Mouse (Mus musculus) mouse embryonic stem cell (cell line): ENCODE measurements around the gene Fhit.

ENCODE experiments used
- in situ Hi-C, 2 experiments: fragments of 300-500 bp; cut with MboI; formaldehyde crosslinking; loops; 1 replicate in 1 of 2; 3 replicates in 1 of 2; pipeline ENCODE4 v1.14.3; 2019 to 2020; ENCODE audit warnings: low sequenced_read_pairs in 2 of 2, low pct_unique_long_range_greater_than_20kb in 1 of 2, mixed read lengths in 1 of 2; ENCODE audit not compliant: unreplicated experiment in 1 of 2

Fhit gene

DNA sequence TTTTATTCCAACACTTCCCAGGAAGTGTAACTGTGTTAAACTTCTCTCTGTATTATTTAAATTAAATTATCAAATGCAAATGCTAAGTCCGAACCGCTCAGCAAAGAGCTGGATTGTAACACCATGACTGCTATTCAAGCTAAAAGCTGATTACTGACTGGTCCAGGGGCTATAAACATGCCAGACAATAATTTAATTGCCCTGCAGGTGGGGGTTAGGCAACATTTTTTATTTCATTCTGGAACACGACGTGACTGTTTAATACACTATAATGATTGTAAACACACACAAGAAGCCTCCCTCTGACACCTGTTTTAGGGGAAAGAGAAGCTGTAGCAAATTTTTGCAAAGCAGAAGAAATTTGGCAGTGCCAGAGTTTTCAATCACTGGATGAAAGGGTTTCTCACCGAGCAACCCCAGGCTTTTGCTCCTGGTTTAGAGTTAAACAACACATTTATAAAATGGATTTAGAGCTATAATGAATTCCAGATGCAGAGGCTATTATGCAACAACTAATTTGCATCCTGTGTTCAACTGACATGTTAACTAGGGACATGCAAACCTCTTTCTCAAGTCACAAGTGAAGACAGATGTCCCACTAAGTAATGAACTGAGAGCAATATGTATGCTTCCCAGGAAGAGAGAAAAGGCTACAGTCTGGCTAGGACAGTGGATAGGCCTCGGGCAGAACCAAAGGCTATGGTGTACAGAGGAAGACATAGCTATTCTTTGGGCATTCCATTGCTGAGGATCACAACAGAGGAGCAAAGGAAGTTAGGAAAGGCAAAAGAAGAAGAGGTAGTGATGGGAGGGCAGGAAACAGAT is 1538.4 kb downstream of the Fhit start:
- in situ Hi-C loops, result no loop called here

DNA sequence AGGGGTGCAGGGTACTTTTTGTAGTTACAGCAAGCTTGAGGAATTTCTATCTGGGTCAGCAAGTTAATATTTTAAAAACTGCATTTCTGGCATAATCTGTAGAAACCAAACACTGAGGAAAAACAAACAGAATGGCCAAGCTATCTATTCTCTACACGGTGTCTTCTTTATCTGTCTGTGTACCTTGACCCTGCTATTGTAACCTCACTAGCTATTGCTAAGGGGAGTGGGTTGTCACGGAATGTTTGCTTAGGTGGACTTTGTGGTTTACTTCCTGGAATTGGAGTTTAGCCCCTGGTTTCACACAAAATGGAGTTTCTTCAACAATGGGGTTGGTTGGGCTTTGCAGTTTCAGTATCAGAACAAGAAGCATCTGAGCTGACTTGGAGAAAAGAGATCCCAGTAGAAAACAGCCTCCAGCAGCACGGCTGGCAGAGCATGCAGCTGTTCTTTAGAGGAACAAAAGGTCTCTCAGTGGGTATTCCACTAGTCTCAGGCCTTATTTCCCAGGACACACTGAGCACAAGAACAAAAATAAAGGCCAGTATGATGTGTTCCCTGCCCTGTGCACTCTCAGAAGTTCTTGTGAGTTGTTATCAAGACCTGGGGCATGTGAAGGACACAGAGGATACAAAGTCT is 1540.8 kb downstream of the Fhit start:
- in situ Hi-C loops, result no loop called here

DNA sequence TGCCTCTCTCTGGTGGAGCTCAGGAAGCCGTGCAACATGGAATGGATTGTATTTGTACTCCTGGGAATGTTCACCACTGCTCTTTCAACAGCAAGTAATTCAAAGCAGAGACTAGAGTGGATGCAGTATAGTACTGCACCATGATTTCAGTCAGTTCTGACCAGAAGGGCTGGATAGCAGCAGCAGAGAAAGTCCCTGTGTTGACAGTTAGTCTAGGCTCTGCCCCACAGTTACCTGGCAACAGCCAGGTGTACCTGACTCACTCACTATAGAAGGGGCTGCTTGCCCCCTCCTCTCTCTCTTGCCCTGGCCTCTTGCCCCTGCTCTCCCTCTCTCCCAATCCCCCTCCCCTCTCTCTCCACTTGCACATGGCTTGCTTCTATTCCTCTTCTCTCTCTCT is 1542.0 kb downstream of the Fhit start:
- in situ Hi-C loops, result no loop called here

DNA sequence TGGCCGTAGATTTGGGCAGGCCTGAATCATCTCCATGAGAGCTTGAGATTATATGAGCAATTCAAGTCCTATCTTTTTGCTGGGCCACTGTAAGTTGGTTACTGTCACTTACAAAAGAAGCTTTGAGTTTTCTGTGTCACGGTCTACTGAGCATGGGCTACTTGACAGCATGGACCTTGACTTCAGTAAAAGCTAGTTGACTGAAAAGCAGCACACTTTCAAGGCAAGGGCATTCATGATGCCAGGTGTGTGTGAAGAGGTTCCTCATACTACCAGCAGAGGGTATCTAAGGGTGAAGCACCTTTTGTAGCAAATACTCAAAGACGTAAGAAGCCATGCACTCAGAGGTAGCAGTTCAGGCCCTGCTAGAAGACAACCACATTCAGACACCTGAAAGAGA is 1548.7 kb downstream of the Fhit start:
- in situ Hi-C loops, result no loop called here

DNA sequence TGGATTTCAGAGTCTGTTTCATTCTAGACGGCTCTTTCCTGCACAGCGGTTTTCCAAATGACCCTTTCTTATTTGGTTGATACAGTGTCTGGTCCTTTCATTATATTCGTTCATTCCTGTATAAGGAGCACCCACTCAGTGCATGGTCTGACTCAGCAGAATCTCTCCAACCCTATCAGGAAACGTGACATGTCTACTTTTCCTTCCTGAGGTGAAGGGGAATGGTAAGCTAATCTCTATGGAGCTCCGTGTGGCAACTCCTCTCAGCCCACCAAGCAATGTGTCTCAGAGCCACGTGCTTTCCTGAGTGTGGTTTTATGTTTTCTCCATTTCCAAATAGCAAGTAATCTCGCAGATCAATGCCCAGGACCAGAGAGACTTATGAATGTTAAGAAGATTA is 1552.7 kb downstream of the Fhit start:
- in situ Hi-C loops, result no loop called here

DNA sequence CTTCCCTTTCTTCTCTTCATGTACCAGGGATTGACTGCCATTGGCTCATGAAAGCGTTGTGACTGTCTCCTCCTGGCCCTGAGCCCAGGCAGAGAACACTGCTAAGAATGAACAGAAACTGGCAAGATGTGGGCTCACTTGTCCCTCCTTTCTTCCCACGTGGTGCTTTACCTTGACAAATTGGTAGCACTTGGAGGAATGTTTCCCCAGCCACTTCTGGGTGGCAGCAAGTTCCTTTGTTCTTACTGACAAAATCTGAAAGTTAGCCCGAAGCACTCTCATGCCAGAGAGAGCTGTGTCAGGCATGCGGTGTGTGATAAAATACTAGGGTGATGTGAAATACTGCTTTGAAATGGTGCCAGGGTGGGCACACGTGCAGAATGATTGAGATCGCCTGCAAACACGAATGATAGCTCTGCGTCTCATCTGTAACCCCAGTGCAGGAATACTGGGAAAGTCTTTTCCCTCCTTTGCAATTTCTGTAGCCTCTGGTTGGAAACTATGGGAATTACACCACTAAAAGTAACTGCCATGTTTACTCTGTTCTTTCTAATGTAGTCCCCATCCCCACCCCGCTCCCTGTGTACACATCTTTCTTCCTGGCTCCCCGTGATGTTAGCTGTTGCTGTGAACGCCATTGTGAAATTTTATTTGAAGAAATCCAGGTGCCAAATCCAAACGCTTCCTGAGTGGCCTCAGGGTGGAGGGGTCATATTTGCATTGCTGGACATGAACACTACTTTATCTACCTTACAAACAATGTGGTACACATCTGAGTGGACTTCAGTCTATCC is 1555.1 kb downstream of the Fhit start:
- in situ Hi-C loops, result no loop called here

DNA sequence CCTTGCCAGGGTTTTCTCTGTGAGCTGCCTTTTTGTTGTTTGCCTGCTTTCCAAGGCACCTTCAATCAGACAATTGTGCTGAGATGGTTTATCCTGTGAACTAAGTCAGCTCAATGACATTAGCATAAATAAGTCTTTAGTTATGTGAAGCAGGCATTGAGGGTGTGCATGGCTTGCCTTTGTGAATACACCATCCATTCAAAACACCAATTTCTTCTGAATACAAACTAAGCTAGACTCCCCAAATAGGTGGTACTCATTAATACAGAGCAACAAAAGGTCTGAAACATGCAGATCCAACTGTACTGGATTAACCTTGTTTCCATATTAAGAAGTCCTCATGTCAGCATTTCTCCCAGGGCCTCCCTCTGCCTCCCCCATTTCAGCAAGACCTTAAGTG is 1561.6 kb downstream of the Fhit start:
- in situ Hi-C loops, result no loop called here

DNA sequence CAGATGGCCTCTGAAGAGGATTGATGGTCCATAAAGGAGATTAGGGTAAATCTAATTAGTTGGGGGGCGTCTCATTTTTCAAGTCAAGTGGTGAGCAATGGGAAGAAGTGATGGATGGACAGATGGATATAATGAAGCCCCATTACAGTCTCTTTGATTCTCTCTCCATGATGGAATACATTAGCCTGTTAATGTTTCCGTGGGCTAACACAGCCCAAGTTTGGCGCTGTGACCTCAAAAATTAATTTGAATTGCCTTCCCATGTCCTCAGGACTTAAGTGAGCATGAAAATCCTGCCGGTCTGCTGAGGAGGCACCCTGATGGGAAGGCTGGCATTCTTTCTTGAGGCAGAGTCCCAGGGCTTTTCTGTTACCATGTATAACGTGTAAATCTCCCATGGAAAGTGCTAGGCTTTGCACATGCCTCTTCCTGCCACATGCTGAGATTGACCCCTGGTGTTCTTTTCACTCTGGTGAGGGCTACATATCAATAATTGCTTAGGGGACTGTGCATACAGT is 1564.3 kb downstream of the Fhit start:
- in situ Hi-C loops, result no loop called here

DNA sequence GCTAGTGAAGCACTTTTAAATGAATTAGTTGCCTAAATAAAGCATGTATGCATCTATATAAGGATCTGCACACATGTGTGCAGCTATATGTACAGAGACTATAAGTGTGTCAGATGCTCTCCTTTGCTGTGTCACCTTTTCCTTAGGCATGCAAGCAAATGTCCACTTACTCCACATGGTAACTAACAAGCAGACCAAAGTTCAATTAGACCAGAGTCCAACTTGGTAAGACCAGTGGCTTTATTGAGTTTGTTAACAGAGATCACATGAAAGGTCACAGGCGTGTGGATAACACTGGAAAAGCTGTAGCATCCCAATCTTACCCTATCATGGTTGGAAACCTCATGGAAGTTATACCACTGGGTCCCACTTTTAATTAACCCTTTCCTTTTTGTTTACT is 1572.7 kb downstream of the Fhit start:
- in situ Hi-C loops, result no loop called here

DNA sequence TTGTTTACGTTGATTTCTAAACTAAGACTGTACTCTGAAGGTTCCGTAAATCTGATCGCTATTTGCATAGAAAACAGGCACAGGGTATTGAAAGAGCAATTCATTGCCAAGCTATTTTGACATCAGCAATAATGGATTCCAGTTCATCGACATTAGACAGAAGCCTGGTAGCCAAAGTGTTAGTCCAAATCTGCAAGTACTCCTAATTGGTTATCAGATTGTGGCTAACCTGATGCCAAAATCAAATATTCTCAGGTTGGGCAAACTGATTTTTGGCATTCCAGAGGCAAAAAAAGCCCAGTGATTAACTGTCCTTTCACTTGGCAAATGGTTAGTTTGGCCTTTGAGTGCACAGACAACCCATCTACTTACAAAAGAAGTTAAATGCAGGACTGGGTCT is 1573.9 kb downstream of the Fhit start:
- in situ Hi-C loops, result no loop called here

DNA sequence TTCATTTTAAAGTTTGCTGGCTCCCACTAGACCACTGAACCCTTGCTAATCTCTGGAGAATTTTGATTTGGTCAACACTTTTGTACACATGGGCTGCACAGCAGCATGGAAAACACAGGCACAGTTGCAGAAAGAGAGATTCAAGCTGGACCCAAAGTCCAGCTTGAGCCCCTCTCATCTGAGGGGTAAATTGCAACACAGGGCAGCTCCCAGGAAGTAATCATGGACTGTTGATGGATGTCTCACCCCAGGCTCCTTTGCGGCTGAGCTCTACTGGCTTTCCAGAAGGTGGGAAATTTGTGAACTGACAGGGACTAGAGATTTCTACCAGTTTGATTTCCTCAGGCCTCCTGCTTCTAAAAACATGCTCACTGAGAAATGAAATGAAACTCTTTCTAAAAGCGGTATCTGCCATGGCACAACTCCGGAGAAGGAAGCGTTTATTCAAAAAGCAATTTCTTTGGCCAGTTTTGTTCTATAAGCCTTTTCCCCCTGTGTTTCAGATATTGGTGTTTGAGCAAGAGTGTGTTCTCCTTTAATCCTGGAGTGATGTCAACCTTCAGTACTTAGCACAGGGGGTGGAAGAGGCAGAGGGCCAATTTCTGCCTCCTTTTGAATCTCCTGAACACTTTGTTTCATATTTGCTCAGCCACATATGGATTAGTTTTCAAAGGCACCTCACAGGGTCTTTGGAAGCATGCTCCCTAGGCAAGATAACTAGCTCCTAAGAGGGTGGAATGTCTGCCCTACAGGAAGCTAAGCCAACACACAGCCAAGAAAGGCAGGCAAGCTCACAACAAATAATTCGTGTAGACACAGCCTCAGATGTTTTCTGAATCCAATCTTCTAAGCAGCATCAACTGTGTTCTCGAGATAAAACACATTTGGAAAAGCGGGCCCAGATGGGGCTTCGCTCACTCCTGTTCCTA is 1578.3 kb downstream of the Fhit start:
- in situ Hi-C loops, result no loop called here

DNA sequence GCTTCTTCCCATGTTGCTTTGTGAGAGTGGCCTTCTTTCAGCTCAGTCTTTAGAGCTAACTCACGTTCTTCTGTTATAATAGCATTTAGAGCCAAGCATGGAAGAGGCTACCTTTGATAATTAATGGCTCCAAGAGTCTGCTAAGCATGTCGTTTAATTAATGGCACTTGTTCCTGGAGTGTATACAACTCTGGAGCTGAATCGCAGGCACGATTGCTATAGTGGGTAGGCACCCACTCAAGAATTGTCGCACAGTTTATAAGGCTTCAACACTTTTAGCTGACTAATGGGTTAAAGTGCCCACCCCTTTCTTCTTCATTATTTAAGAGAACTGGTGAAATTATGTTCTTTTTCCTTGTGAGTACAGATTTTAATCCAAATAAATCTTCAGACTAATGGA is 1605.5 kb downstream of the Fhit start:
- in situ Hi-C loops, result no loop called here

DNA sequence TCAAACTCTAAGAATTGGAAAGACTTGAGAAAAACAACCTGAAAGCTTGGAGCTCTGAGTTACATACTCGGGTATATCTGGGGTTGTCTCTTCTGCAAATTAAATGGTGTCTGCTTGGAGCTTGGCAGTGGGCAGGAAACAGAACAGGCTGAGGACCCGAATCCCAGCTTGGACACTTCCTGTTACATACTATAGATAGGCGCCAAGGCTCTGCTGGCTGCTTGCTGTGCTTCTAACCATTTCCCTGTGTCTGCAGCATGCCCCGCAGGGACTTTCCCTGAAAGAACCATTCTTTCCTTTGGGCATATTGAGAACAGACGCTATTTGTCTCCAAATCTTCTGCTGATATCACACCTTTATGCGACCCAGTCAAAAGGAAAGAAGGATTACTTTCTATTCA is 1606.0 kb downstream of the Fhit start:
- in situ Hi-C loops, result no loop called here

DNA sequence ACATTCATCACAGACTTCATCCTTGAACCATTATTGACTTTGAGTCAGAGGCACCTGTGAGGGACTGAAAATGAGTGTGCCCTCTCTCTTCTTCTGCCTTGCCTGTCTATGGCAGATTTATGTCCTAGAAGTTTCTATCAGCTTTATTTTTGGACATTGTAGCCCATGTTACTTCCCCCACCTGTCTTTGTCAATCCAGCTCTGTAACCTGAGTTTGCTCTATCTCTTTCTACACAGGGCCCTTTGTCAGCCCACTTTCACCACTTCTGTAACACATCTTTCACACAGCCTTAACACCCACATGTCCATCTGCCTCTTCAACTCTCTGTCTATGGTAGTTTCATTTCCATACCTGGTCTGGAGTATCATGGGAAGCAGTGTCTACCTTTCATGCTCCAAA is 1609.7 kb downstream of the Fhit start:
- in situ Hi-C loops, result no loop called here

DNA sequence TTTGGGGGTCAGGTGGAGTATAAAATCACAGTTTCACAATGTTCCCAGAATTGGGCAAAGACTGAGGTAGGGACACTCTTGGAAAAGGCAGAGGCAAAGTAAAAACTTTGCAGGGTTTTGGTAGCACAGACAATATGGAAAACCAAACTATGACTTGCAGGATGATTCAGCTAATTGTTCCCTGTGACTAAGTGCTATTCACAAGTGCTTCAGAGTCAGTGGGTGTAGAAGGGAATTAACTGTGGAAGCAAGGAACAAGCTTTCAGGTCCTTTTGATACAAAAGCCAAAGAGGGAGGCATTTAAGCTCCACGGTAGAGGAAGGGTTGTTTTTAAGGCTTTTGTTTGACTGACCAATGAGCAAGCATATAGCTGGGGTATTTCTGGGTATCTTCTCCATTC is 1613.9 kb downstream of the Fhit start:
- in situ Hi-C loops, result no loop called here

DNA sequence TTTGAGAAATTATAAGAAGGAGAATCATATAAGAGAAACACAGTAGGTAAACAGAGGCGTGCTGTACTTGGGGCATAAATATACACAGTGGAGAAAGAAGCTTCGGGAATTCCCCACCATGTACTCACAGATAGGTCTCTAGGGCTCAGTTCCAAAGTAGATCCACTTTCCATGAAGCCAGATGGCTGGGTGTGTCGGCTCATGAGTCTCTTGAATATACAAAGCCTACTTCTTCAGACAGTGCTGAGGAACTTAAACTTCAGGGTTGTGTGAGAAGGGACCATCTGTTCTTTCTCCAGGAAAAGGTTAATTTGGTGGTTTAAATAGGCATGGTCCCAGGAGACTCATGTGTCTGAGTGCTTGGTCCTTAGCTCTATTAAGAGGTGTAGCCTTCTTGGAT is 1617.5 kb downstream of the Fhit start:
- in situ Hi-C loops, result no loop called here

DNA sequence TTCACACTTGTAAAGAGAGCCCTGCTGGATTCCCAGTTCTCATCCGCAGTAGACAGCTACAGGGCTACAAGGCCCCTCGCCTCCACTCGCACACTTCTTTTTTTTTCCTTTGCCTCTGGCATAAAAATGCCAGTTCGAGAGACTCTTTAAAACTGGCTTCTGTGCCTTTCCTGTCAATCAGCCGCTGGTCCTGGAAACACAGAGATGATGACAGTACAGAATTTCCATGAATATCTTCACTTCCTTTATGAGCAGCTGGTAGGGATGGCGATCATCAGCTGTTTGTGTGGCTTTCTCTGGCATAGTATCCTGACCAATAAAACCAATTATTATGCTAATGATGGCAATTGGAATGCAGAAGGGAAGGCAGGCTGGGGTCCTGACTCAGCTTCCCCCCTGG is 1626.3 kb downstream of the Fhit start:
- in situ Hi-C loops, result no loop called here

DNA sequence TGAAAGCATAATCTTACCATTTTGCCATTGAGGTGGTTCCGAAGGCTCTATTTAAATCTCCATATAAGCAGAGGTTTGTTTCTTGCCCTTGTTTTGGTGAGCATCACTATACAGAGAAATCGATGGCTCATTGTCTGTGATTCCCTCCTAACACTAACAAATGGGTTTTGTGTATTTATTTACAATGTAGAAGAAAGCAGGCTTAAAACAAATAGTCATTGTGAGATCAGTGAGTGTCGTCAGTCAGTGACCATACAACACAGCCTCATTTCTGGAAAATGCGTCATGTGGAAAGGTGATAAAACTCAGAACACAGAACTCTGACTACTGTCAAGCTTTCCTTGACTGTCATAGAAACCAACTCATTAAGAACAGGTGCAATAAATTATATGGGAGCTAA is 1632.6 kb downstream of the Fhit start:
- in situ Hi-C loops, result no loop called here
